Mouse (Mus musculus): ENCODE results near the gene Cdc45.

The Cdc45 gene

GRCm38 (mm10) chr16:18730640-18731039 is 81.1 kb downstream of the Cdc45 start:
- no peak for DNase-seq (ENCODE audit: low spot score in 2 of 2)

Measured in natural killer cell, adult 2 months (primary cell).